ENCODE assay signal across 8 mouse cellular contexts in genomic region chr17:88441432-88442174, GRCm38 (mm10). TPM values are rescaled to one million over a fixed set of nuclear protein-coding genes. Genes with fewer than 3 reads are reported as not detected.
DNase-seq lines count a peak whose midpoint lies in the region; ATAC-seq and TF ChIP-seq lines count a peak whose summit lies in the region.

No protein-coding gene starts in this region.

- peak; percentile 79 for DNase-seq in CD4-positive, CD25-positive, alpha-beta regulatory T cell, adult 2 months (ENCODE audit: low read depth, low spot score)
- peak; percentile 83 for DNase-seq in kidney, postnatal 10 days
- DNase-seq in liver, embryonic 14.5 days (ENCODE audit: low read depth in 3 of 3, low spot score in 3 of 3): peak in 1 of 3 experiments; percentile 68
- peak; percentile 36 for DNase-seq in telencephalon, adult 2 months (ENCODE audit: low read depth, low spot score)

- no peak for TF ChIP-seq CTCF in bone marrow macrophage, adult 2 months (IDR thresholded peaks at IDR 0.05; ENCODE audit: low read depth, low read length)
- TF ChIP-seq CTCF in liver, embryonic 14.5 days (IDR thresholded peaks at IDR 0.05; ENCODE audit: low read depth): peak; percentile 22

- no peak for TF ChIP-seq EP300 in liver, embryonic 14.5 days (IDR thresholded peaks at IDR 0.05; ENCODE audit: low read depth)

- no peak for TF ChIP-seq POLR2A in bone marrow macrophage, adult 2 months (IDR thresholded peaks at IDR 0.05; ENCODE audit: borderline replicate concordance, low read depth, low read length)

- under 1% methylated on average over 47 of the region's 48 CpGs for WGBS in heart, embryonic 14.5 days
- under 1% methylated on average over 47 of the region's 48 CpGs for WGBS in liver, embryonic 14.5 days (ENCODE audit: insufficient replicate concordance)
- WGBS in neural tube, embryonic 13.5 days: under 1% methylated on average over 48 of the region's 48 CpGs

- H3K27me3 ChIP-seq in erythroblast, embryonic 14.5 days (ENCODE audit: control insufficient read depth): no peaks in the 10 kb centered on the region
- no peaks in the 10 kb centered on the region for H3K27me3 ChIP-seq in heart, embryonic 14.5 days (ENCODE audit: control insufficient read depth, insufficient read depth, low read length)
- H3K27me3 ChIP-seq in liver, embryonic 14.5 days (ENCODE audit: control insufficient read depth, insufficient read depth, low read length): no peaks in the 10 kb centered on the region
- H3K27me3 ChIP-seq in neural tube, embryonic 13.5 days: no peaks in the 10 kb centered on the region; the same call in 1 of the 2 replicates

- H3K4me3 ChIP-seq in bone marrow macrophage, adult 2 months (ENCODE audit: insufficient read depth, low read length): peak overlapping the region; percentile 91
- peak overlapping the region; percentile 98 for H3K4me3 ChIP-seq in erythroblast, embryonic 14.5 days (replicated peaks)
- H3K4me3 ChIP-seq in heart, embryonic 14.5 days (ENCODE audit: control insufficient read depth in 1 of 2, insufficient read depth in 1 of 2, low read depth in 1 of 2, low read length in 2 of 2): peak overlapping the region; percentile 78 to 91
- peak overlapping the region; percentile 68 to 96 for H3K4me3 ChIP-seq in liver, embryonic 14.5 days (ENCODE audit: insufficient read depth in 1 of 2, low read depth in 2 of 2, low read length in 2 of 2)
- H3K4me3 ChIP-seq in neural tube, embryonic 13.5 days: peak overlapping the region; percentile 94

- peak overlapping the region; percentile 94 for H3K9ac ChIP-seq in heart, embryonic 14.5 days (ENCODE audit: low read length)
- H3K9ac ChIP-seq in liver, embryonic 14.5 days (replicated peaks): peak overlapping the region; percentile 97
- H3K9ac ChIP-seq in neural tube, embryonic 13.5 days: peak overlapping the region; percentile 87

- peaks cover 14% of the 10 kb centered on the region for H3K4me1 ChIP-seq in bone marrow macrophage, adult 2 months (ENCODE audit: control insufficient read depth, insufficient read depth, low read length)
- peaks cover 74% of the 10 kb centered on the region for H3K4me1 ChIP-seq in erythroblast, embryonic 14.5 days (ENCODE audit: control insufficient read depth)
- H3K4me1 ChIP-seq in heart, embryonic 14.5 days (ENCODE audit: control insufficient read depth in 2 of 2, insufficient read depth in 2 of 2, low read length in 2 of 2): peaks cover 2 to 4% of the 10 kb centered on the region in 2 experiments; a peak in 3 of 4 replicates
- peaks cover 24 to 37% of the 10 kb centered on the region in 2 experiments for H3K4me1 ChIP-seq in liver, embryonic 14.5 days (replicated peaks; ENCODE audit: control insufficient read depth in 2 of 2, insufficient read depth in 2 of 2, low read length in 1 of 2)
- H3K4me1 ChIP-seq in neural tube, embryonic 13.5 days (replicated peaks): peaks cover 8% of the 10 kb centered on the region

- H3K27ac ChIP-seq in bone marrow macrophage, adult 2 months (ENCODE audit: insufficient read depth, low read depth, low read length): peak overlapping the region; percentile 85
- peak overlapping the region; percentile 52 to 87 for H3K27ac ChIP-seq in heart, embryonic 14.5 days (replicated peaks in 1 of 2; ENCODE audit: control insufficient read depth in 1 of 2, insufficient read depth in 1 of 2, low read depth in 2 of 2, low read length in 2 of 2)
- H3K27ac ChIP-seq in liver, embryonic 14.5 days: peak overlapping the region; percentile 73
- peak overlapping the region; percentile 93 for H3K27ac ChIP-seq in neural tube, embryonic 13.5 days (replicated peaks)

- peaks cover 2% of the 10 kb centered on the region; the same call in 1 of the 2 replicates for H3K36me3 ChIP-seq in erythroblast, embryonic 14.5 days (ENCODE audit: control insufficient read depth)
- no peaks in the 10 kb centered on the region for H3K36me3 ChIP-seq in heart, embryonic 14.5 days (ENCODE audit: control insufficient read depth, insufficient read depth, low read length)
- H3K36me3 ChIP-seq in liver, embryonic 14.5 days (replicated peaks; ENCODE audit: control insufficient read depth, insufficient read depth, low read depth): no peaks in the 10 kb centered on the region
- no peaks in the 10 kb centered on the region for H3K36me3 ChIP-seq in neural tube, embryonic 13.5 days

- H3K9me3 ChIP-seq in erythroblast, embryonic 14.5 days (ENCODE audit: control insufficient read depth, low read length): peaks cover 5% of the 10 kb centered on the region
- H3K9me3 ChIP-seq in heart, embryonic 14.5 days (ENCODE audit: control insufficient read depth, low read length): no peaks in the 10 kb centered on the region
- H3K9me3 ChIP-seq in liver, embryonic 14.5 days (ENCODE audit: control insufficient read depth, low read length): no peaks in the 10 kb centered on the region; the same call in none of the 2 replicates
- no peaks in the 10 kb centered on the region for H3K9me3 ChIP-seq in neural tube, embryonic 13.5 days

- peak; percentile 55 for ATAC-seq in heart, embryonic 14.5 days (ENCODE audit: insufficient number of reproducible peaks, insufficient read depth, low FRiP score, low read depth)
- ATAC-seq in liver, embryonic 14.5 days (ENCODE audit: insufficient read depth): peak; percentile 26
- peak; percentile 60 for ATAC-seq in neural tube, embryonic 13.5 days (ENCODE audit: low read depth)

- peak overlapping the region; percentile 69 for H3K4me2 ChIP-seq in heart, embryonic 14.5 days (ENCODE audit: low read length)
- H3K4me2 ChIP-seq in liver, embryonic 14.5 days (ENCODE audit: low read depth): peak overlapping the region; percentile 82
- H3K4me2 ChIP-seq in neural tube, embryonic 13.5 days: peak overlapping the region; percentile 77

RNA-seq across cellular contexts. Expression of gene Foxn2, which starts 1.1 kb away (rescaled TPM):
- 30.1 and 32.5 TPM in 2 replicates for polyA plus RNA-seq in bone marrow macrophage, adult 2 months (2012; ENCODE audit: insufficient read depth, insufficient read length, missing spikeins)
- polyA plus RNA-seq in erythroblast, embryonic 14.5 days (2012): 0.42 and 0.50 TPM in 2 replicates
- 7.3 and 7.7 TPM in 2 replicates for polyA plus RNA-seq in heart, embryonic 14.5 days (2014; fragmentation: Nextera tagmentation; extraction: Ambion mirVana)
- 3.0 and 4.8 TPM in 2 replicates for polyA plus RNA-seq in liver, embryonic 14.5 days (2012; rRNA removed)
- polyA plus RNA-seq in liver, embryonic 14.5 days (2014; fragmentation: Nextera tagmentation; extraction: Ambion mirVana): 8.8 TPM in 2 replicates
- polyA plus RNA-seq in neural tube, embryonic 13.5 days (2015; fragmentation: Nextera tagmentation; extraction: Ambion mirVana): 9.7 and 10.3 TPM in 2 replicates
